Mouse (Mus musculus) 3134 (cell line): ENCODE results near the gene Plekhg3.

Source experiments
- DNase-seq: peaks from one replicate; pipeline ENCODE4 v3.0.0-alpha.2; 2011; ENCODE audit warnings: low spot score; ENCODE audit not compliant: insufficient read length; ENCODE audit errors: extremely low read depth

The Plekhg3 gene

GRCm38 (mm10) chr12:76530580-76531139 lies at the start of gene Plekhg3:
TSS of gene Plekhg3 (plus strand) at chr12:76530891.
- DNase-seq: peak; percentile 29

GRCm38 (mm10) chr12:76482446-76482845 lies 48.2 kb upstream of the Plekhg3 start:
- no peak for DNase-seq

DNA sequence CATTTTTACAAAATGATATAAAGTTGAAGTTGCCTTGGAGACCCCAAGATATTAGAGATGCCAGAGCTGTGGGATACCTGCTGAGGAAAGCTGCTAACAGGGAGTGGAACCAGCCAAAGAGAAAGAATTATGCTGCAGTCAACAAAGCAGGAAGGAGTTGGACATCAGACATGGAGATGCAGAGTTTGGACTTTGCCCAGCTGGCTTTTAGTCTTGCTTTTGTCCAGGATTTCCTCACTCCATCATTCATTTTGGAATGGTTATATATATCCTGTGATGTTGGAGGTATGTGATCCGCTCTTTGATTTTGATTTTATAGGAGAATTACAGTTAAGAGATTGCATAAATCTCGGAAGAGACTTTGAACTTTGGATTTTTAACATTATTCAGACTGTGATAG lies 47.7 kb upstream of the Plekhg3 start:
- no peak for DNase-seq

- DNase-seq: no peak
Observed at GRCm38 (mm10) chr12:76484881-76485280, 45.8 kb upstream of the Plekhg3 start.

DNA sequence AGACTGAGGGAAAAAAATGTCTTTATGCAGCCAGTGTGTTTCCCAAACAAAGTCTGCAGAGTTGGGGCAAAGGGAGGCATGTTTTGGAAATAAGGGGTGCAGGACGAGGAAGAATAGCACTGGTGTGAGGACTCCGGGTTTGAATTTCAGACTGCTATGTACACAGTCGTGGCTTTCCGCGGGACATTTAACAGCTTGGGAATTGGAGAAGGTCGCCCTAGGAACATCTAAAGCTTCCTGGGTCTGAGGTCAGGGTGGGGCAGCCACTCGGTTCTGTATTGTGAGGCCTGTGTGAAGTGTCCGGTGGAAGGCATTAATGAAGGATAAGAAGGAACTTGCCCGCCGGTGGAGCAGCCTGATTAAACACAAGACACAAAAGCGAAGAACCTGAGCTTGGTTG lies 45.3 kb upstream of the Plekhg3 start:
- DNase-seq: no peak

DNA sequence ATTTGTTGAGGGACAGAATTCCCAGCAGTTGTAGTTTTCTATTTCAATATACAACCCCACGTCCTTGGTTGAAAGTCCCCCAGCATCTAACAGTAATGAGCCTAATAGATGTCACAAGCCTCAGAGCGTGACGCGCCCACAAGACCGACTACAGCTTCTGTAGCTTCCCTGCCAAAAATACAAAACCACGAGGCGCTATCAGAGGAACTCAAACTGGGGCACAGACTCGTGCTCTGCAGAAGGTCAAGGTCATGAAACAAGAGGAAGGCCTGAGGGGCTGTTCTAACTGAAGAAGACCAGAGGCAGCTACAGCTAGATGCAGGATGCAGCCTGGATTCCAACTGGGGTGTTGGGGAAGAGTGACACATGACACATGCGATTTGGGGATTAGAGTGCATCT lies 43.7 kb upstream of the Plekhg3 start:
- no peak for DNase-seq

DNA sequence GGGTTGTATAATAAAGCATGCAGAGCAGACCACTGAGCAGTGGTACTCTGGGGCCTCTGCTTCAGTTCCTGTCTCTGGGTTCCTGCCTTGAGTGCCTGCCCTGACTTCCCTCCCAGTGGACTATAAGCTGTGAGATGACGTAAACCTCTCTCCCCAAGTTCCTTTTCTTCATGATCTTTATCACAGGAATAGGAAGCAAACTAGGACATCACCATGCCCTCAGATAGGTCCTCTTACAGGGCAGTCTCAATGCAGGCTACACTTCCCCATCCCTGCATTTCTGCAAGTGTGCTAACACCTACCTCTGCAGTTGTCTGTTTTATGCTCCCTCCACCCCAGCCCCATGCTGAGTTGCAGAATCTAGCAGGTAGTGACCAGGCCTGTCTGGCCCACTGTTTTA lies 39.9 kb upstream of the Plekhg3 start:
- DNase-seq: no peak

DNA sequence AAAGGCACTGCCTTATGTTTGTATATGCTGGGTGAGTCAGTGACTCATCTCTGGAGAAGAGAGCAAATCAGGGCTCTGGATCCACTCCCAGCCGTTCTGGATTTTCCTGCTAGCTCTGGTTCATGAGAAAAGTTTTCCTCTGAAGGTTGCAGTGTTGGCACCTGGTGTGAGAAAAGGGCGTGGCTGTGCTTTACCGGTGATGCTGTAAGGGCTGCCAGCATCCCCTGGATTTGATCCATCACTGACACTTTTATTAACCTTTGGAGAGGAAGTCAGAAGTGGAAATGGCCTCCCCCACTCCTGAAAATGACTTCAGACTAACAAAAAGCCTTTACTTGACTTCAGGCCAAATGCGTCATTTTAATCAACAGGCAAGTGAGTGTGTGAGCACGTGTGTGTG lies 37.2 kb upstream of the Plekhg3 start:
- DNase-seq: peak; percentile 51

GRCm38 (mm10) chr12:76495381-76495780 lies 35.3 kb upstream of the Plekhg3 start:
- DNase-seq: no peak

- DNase-seq: no peak
Observed at GRCm38 (mm10) chr12:76496324-76496723, 34.4 kb upstream of the Plekhg3 start.

DNA sequence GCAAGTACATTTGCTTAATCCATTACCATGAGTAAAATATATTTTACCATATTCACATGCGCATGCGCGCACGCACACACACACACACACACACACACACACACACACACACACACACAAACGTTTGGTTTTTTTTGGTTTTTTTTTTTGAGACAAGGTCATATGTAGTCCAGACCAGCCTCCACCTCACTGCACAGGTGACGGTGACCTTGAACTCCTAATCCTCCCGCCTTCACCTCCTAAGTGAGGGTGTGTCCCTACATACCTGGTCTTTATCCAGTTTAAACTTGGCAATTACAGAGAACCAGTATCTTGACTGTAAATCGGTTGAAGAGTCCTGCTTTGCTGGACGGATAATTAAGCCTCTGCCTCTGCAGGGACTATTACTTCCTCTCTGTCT lies 31.4 kb upstream of the Plekhg3 start:
- no peak for DNase-seq

- no peak for DNase-seq
Observed at GRCm38 (mm10) chr12:76500055-76500454, 30.6 kb upstream of the Plekhg3 start.

GRCm38 (mm10) chr12:76500896-76501295 lies 29.8 kb upstream of the Plekhg3 start:
- no peak for DNase-seq

DNA sequence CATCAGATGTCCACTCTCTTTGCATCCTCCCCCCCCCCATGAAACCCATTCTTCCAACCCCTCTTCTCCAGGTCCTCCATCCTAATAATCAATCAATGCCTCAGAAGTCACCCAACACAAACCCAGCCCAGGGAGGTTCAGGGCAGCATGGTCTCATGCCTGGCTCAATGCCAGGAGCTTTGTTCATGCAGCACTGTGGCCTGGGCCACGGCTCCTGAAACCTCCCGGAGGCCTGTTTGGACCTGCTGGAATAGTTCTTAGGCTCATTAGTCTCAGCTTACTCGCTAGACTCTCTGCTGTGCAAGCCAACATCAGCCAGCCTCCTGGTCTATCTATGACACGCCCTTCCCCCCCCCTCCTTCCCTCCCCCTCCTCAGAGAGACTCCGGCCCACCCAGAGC lies 27.7 kb upstream of the Plekhg3 start:
- DNase-seq: no peak

- DNase-seq: no peak
Observed at GRCm38 (mm10) chr12:76506522-76506921, 24.2 kb upstream of the Plekhg3 start.

- DNase-seq: no peak
Observed at GRCm38 (mm10) chr12:76507791-76508190, 22.9 kb upstream of the Plekhg3 start.

DNA sequence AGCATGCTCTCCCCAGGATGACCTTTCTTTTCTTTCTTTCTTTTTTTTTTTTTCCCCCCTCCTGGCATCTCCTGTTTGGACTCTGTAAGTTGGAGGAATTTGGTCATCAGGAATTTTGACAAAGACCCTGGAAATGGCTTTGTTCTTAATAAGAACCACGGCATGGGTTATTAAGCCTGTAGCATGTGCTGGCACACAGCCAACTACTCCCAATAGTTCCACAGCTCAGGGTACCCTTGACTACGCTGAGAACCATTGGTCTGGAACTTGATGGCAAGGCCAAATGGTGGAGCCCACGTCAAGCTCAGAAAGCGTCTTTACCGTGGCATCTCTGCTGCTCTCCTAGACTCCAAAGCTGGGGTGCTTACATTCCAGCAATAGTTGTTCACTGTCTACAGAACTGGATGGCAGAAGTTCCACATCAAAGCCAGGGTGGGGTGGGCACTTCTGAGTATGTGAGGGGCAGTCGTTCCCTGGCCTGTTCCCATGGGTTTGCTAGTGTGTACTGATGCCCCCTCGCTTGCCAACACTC lies 21.7 kb upstream of the Plekhg3 start:
- no peak for DNase-seq

GRCm38 (mm10) chr12:76512731-76513130 lies 18.0 kb upstream of the Plekhg3 start:
- DNase-seq: no peak

GRCm38 (mm10) chr12:76514842-76515241 lies 15.8 kb upstream of the Plekhg3 start:
- DNase-seq: no peak

GRCm38 (mm10) chr12:76518000-76518399 lies 12.7 kb upstream of the Plekhg3 start:
- no peak for DNase-seq

GRCm38 (mm10) chr12:76518909-76519842 lies 11.5 kb upstream of the Plekhg3 start:
- no peak for DNase-seq

DNA sequence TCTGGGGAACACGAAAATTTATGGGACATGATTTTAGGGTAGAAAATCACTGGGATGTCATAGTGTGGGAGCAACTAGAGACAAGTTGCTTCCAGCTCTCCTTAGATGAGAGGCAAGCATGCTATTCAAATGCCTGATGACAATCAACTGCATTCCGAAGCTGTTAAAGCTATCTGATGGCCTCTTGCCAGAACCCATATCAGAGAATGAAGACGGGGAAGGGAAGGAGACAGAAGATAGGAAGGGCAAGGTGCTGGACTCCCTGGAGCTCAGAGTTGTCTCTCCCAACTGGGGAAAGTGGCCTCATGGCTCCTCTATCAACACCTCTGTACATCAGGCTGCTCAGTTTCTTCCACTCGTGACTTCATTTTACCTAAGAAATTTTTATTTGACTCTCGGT lies 7.0 kb upstream of the Plekhg3 start:
- DNase-seq: no peak
